Mouse (Mus musculus) lung, embryonic 14.5 days (tissue): ENCODE results near the gene Nek6. TPM values are rescaled to one million over a fixed set of nuclear protein-coding genes. Genes with fewer than 3 reads are reported as not detected.

Source experiments
- ATAC-seq: fragments of 200-750 bp; cut with Nextera tagmentation; 2 replicates; pipeline ENCODE4 v1.8.0; 2017; ENCODE audit warnings: mild to moderate bottlenecking, moderate TSS enrichment, moderate library complexity; ENCODE audit not compliant: insufficient read depth
- DNase-seq: peaks from one replicate; pipeline ENCODE4 v3.0.0-alpha.2; 2015
- H3K27ac ChIP-seq: fragments of 300-500 bp; sonication (generic); 2 replicates; pipeline ENCODE4 v1.5.1; 2014; ENCODE audit warnings: low read depth, mild to moderate bottlenecking, moderate library complexity
- H3K27me3 ChIP-seq: fragments of 300-500 bp; sonication (generic); 2 replicates; pipeline ENCODE4 v1.6.1; 2014; ENCODE audit warnings: low read length, control low read depth; ENCODE audit not compliant: insufficient read depth
- H3K36me3 ChIP-seq: fragments of 300-500 bp; sonication (generic); 2 replicates; pipeline ENCODE4 v1.6.1; 2014; ENCODE audit warnings: control low read depth; ENCODE audit not compliant: insufficient read depth
- H3K4me1 ChIP-seq: fragments of 300-500 bp; sonication (generic); 2 replicates; pipeline ENCODE4 v1.6.1; 2014; ENCODE audit warnings: antibody characterized with exemption, control low read depth; ENCODE audit not compliant: insufficient read depth
- H3K4me2 ChIP-seq: fragments of 300-500 bp; sonication (generic); 2 replicates; pipeline ENCODE4 v1.6.1; 2014; ENCODE audit warnings: mild to moderate bottlenecking
- H3K4me3 ChIP-seq: fragments of 300-500 bp; sonication (generic); 2 replicates; pipeline ENCODE4 v1.5.1; 2014; ENCODE audit warnings: low read depth, low read length
- H3K9ac ChIP-seq: fragments of 300-500 bp; sonication (generic); 2 replicates; pipeline ENCODE4 v1.6.1; 2014
- H3K9me3 ChIP-seq: fragments of 300-500 bp; sonication (generic); 2 replicates; pipeline ENCODE4 v1.6.1; 2016; ENCODE audit warnings: low read depth, low read length, control low read depth
- CTCF ChIP-seq: IDR thresholded peaks from 2 replicates; pipeline ENCODE4 v1.5.1; 2016; ENCODE audit warnings: antibody characterized with exemption, low read depth
- WGBS: fragments of 180-500 bp; shearing (Covaris S2); extraction: QIAGEN DNeasy Blood & Tissue Kit; methylation state at CpG from one replicate; pipeline ENCODE4 v1.1.7; 2014; 5-methylcytosine and 5-hydroxymethylcytosine counted together
- polyA plus RNA-seq: library from polyadenylated mRNA; unstranded; fragments of >200 nt; fragmentation: Nextera tagmentation; extraction: Ambion mirVana; gene quantifications from 2 replicates; pipeline ENCODE4 v1.2.1, GENCODE M21; 2014

Gene Nek6
- polyA plus RNA-seq, 1 experiment from 2014 or later: 134 TPM

DNA sequence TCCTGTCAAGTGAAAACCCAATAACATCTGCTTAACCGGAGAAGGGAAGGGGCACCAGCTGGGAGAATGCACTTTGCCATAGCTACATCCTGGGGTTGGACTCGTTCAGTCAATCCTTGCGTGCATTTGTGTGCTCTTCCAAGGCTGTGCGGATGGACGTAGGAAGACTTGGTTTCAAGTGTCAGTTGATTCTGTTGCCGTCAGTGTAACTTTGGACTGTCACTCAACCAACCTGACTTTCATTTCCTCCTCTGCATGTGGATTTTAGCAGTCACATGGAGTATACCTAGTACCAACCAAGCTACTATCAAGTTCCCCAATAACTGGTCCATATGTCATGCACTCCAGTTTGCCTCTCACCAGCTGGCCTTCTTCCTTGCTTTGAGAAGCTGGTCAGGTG, 33.5 kb downstream of the Nek6 start:
- H3K27ac ChIP-seq: no peak overlapping the region; the same call in 1 of the 2 replicates
- no peak overlapping the region for H3K4me3 ChIP-seq
- H3K9me3 ChIP-seq: no peaks in the 10 kb centered on the region
- peaks cover 20% of the 10 kb centered on the region for H3K4me1 ChIP-seq
- no peak overlapping the region for H3K4me2 ChIP-seq
- WGBS: 57% methylated on average over 6 of the region's 6 CpGs
- DNase-seq (peak; percentile 30), ATAC-seq (no peak)
- H3K36me3 ChIP-seq: no peaks in the 10 kb centered on the region
- H3K9ac ChIP-seq: no peak overlapping the region
- TF ChIP-seq CTCF: no peak
- H3K27me3 ChIP-seq: no peaks in the 10 kb centered on the region

DNA sequence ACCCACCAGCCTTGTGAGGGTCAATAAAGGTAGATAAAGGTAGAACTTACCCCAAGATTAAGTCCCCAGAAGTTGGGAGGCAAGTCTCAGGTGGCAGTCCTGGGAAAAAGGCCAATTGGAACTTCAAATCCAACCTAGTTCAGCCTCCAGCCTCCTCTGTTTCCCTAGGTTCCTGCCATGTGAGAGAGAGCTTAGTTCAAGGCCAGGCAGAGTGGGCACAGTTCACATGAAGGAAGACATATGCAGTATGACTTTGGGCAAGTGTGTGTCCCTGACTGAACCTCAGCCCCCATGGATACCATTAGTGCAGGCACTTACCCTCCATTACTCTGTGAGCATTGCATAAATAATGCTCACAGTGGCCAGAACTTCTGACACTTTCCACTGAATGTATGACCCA, 34.3 kb downstream of the Nek6 start:
- Histone ChIP-seq H3K27me3 (no peaks in the 10 kb centered on the region), H3K4me1 (peaks cover 20% of the 10 kb centered on the region), H3K27ac (peak overlapping the region; percentile 54; the same call in 1 of the 2 replicates), H3K4me2 (no peak overlapping the region), H3K9ac (no peak overlapping the region), H3K36me3 (peaks cover 4% of the 10 kb centered on the region; the same call in 1 of the 2 replicates), H3K9me3 (no peaks in the 10 kb centered on the region), H3K4me3 (no peak overlapping the region)
- 0 out of 2 replicates have a peak, but pooled peaks have one; percentile 6 for ATAC-seq
- DNase-seq: no peak
- TF ChIP-seq CTCF: no peak

DNA sequence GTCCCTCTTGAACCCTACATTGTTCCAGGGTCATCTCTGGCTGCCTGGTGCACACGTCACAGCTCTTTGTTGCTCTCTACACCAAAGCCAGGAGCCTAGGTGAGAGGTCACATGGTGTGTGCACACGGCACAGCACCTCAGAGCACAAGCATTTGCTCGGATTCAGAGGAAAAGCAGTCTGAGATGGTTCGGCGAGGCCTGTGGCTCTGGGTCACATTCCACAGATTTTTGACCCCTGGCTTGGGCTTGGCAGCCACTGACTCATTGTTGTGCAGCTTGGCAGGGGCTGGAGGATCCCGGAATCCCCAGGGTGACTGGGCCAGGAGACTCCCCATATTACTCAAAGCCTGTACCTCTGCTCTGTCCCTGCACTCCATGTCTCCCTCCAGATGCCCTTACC, 34.8 kb downstream of the Nek6 start:
- Histone ChIP-seq H3K4me3 (no peak overlapping the region), H3K4me2 (no peak overlapping the region), H3K4me1 (peaks cover 20% of the 10 kb centered on the region), H3K9me3 (no peaks in the 10 kb centered on the region), H3K36me3 (peaks cover 8% of the 10 kb centered on the region; the same call in 1 of the 2 replicates), H3K9ac (no peak overlapping the region), H3K27ac (peak overlapping the region; percentile 54; the same call in 1 of the 2 replicates), H3K27me3 (no peaks in the 10 kb centered on the region)
- TF ChIP-seq CTCF: no peak
- WGBS: 12% methylated on average over 6 of the region's 6 CpGs
- peak; percentile 82 for DNase-seq
- peak; percentile 81 for ATAC-seq

DNA sequence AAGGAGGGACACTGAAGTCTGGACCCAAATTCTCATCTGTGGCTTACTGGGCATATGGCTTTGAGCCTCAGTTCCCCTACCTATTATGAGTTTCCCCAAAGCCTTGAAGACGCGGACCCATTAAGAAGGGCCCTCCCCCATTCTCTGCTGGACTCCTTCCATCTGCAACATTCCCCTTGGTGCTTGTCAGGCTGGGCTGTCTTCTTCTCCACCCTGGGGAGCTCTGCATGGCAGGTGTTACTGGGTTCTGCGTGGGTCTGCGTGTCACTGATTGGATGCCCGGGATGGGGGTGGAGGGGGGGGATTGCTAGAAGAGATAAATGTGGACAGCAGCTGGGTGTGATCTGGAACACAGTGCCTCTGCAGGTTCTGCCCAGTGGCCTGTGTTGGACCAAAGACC, 35.3 kb downstream of the Nek6 start:
- ATAC-seq: peak; percentile 18; the same call in 1 of the 2 replicates
- 58% methylated on average over 5 of the region's 5 CpGs for WGBS
- Histone ChIP-seq H3K9ac (no peak overlapping the region), H3K9me3 (no peaks in the 10 kb centered on the region), H3K4me2 (no peak overlapping the region), H3K36me3 (peaks cover 14% of the 10 kb centered on the region; the same call in 1 of the 2 replicates), H3K27ac (peak overlapping the region; percentile 54; the same call in 1 of the 2 replicates), H3K4me3 (no peak overlapping the region), H3K27me3 (no peaks in the 10 kb centered on the region), H3K4me1 (peaks cover 20% of the 10 kb centered on the region)
- TF ChIP-seq CTCF: no peak
- no peak for DNase-seq

DNA sequence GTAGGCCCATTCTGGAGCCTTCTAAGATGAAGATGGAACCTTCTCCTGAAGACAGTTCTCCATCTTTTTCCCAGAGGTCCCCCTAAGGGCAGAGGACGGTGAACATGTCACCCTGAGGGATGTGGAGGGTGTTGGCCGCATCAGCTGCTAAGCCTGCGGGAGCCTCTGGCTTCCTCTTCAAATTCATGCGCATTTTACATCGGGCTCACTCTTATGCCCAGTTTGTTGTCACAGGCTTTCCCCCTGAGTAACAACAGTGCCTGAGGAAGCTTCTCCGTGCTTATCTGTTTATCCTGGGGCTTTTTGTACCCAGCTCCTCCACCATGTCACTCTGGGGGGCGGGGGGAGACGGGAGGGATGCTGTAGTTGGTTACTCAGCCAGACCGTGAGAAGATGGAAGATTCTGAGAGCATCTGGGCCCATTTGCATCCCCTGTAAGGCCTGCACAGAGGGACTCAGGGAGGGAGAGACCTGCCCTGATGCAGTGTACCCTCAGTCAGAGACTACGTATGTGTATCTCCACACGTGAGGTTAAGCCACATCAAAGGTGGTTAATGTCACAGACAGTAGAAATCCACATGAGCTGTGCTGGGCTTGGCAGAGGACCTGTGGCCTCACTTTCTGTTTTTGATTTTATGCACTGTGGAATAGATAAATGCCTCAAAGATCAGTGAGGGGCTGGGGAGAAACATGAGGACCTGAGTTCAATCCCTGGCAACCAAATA, 36.5 kb downstream of the Nek6 start:
- WGBS: 67% methylated on average over 11 of the region's 11 CpGs
- no peak overlapping the region for H3K27ac ChIP-seq
- H3K4me2 ChIP-seq: no peak overlapping the region
- no peak for TF ChIP-seq CTCF
- H3K9ac ChIP-seq: no peak overlapping the region
- no peaks in the 10 kb centered on the region for H3K9me3 ChIP-seq
- DNase-seq (no peak), ATAC-seq (no peak)
- peaks cover 20% of the 10 kb centered on the region for H3K4me1 ChIP-seq
- no peak overlapping the region for H3K4me3 ChIP-seq
- H3K27me3 ChIP-seq: no peaks in the 10 kb centered on the region
- H3K36me3 ChIP-seq: peaks cover 26% of the 10 kb centered on the region; the same call in 1 of the 2 replicates

DNA sequence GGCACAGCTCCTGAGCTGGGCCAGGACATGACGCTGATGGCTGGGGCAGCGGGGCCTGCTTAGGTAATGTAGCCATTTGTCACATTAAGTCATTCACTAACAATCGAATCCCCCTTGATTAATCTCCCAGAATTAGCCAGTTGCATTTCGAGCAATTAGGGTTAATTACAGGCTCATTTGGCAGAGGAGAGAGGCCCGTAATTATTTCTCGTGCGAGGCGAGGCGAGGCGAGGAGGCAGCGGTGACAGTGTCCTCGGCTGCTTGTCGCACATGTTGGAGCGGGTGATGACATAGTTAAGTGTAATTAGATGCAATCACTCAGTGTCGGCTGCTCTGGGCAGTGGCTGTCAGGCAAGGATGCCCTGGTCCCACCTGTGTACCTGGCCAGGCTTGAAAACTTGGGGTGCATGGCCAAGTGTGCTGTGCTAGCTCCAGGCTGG, 40.6 kb downstream of the Nek6 start:
- Histone ChIP-seq H3K9me3 (no peaks in the 10 kb centered on the region), H3K27ac (no peak overlapping the region), H3K4me3 (no peak overlapping the region), H3K9ac (no peak overlapping the region), H3K4me1 (no peaks in the 10 kb centered on the region), H3K36me3 (peaks cover 27% of the 10 kb centered on the region; the same call in 1 of the 2 replicates), H3K4me2 (no peak overlapping the region), H3K27me3 (no peaks in the 10 kb centered on the region)
- 90% methylated on average over 15 of the region's 15 CpGs for WGBS
- no peak for TF ChIP-seq CTCF
- ATAC-seq: no peak
- DNase-seq: no peak

DNA sequence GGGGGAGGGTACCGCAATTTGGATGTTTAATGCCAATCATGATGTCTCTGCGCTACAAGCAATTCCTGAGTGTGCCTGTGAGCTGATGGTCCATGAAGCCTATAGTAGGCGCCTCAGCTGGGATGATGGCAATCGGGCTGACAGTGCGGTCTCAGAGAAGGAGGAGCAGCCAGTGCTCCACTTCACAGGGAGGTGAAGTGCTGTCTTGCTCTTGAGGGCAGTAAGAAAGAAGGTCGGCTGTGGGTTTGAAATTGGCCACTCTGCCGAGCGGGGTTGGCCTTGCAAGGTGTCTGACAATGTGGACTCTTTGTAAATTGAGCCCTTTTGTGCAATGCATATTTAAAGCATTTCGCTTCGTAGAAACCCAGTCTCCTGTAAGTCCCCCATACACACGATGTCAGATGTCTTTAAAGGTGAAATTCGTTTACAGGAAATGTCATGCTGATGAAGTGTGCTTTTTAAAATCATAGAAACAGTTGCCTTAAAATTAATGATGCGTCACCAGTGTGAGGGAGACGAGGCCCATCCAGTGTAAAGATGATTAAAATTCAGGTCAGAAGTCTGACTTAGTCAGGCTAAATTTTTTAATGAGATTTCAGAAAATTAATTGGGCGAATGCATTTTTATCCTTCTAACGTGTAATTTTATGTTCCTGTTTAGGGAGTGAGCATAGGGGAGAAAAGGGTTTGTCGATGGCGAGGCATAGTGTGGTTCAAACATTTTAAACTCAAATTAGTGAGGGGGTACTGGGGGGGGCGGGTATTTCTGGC, 43.0 kb downstream of the Nek6 start:
- H3K36me3 ChIP-seq: peaks cover 40% of the 10 kb centered on the region
- H3K4me2 ChIP-seq: no peak overlapping the region
- H3K4me3 ChIP-seq: no peak overlapping the region
- ATAC-seq (peak; percentile 25; the same call in 1 of the 2 replicates), DNase-seq (peak; percentile 15)
- 43% methylated on average over 19 of the region's 19 CpGs for WGBS
- no peak overlapping the region for H3K27ac ChIP-seq
- H3K27me3 ChIP-seq: no peaks in the 10 kb centered on the region
- H3K4me1 ChIP-seq: no peaks in the 10 kb centered on the region
- no peaks in the 10 kb centered on the region for H3K9me3 ChIP-seq
- H3K9ac ChIP-seq: no peak overlapping the region
- TF ChIP-seq CTCF: no peak
